Mouse (Mus musculus) hematopoietic multipotent progenitor cell, adult 10-12 weeks (in vitro differentiated cells): ENCODE measurements around the gene Idh3a. TPM values are rescaled to one million over a fixed set of nuclear protein-coding genes. Genes with fewer than 3 reads are reported as not detected.

Experiments used
- polyA plus RNA-seq: library from polyadenylated mRNA; stranded (reverse); fragments of >175 nt; gene quantifications from 2 replicates; pipeline ENCODE4 v1.2.3, GENCODE M21; 2012; ENCODE audit warnings: low replicate concordance

The Idh3a gene
- polyA plus RNA-seq: 2.9 and 10.3 TPM in 2 replicates

GRCm38 (mm10) chr9:54586199-54587061 lies at the start of gene Idh3a:
Idh3a (plus strand) TSS chr9:54586334.

GRCm38 (mm10) chr9:54538684-54539083 lies 47.5 kb upstream of the Idh3a start, which contains the start of gene Sh2d7:
Sh2d7 (plus strand) TSS chr9:54538984.

DNA sequence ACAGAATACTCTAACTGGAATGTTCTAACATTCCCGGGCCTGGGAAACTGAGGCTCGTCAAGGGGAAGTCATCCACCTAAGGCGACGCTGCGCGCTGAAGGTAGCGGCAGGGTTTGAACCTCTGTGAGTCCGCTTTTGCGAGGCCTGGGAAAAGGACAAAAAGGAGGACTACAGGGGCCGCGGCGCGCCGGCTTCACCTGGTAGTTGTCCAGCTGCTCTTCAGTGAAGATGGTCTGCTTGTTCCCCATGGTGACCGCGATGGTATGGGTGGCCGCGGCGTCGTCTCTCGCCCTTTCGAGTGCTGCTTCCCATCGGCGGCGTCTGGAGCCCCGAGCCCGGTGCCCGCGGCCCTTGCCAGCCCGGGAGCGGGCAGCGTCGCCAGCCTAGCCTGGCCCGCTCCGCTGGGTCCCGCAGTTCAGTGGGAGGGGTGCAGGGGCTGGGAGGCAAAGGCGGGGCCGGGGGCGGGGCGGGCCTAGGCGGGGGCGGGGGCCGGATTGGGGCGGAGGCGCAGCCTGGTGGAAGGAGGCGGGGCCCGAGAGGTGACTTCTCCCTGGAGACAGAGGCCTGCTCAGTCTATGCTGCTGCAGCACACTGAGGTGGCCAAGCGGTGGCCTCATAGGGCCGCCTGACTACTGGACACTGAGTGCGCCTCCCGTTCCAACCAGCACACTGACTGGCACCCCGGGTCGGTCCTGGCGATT lies 26.2 kb upstream of the Idh3a start, which contains the start of gene Cib2:
Cib2 (minus strand) TSS at position 448 of the 701 bp plus-strand sequence.

Other genes starting within 250 kb of the Idh3a start
- 1.4 and 2.7 TPM in 2 replicates for gene Dmxl2, start 84.7 kb upstream of the Idh3a start, polyA plus RNA-seq
- not detected in 2 replicates for gene Sh2d7, start 47.4 kb upstream of the Idh3a start, polyA plus RNA-seq
- gene Cib2, start 26.1 kb upstream of the Idh3a start, polyA plus RNA-seq: 5.4 and 7.6 TPM in 2 replicates
- 1.8 and 4.1 TPM in 2 replicates for gene Acsbg1, start 75.5 kb downstream of the Idh3a start, polyA plus RNA-seq
- 6.0 and 7.8 TPM in 2 replicates for gene Dnaja4, start 112.5 kb downstream of the Idh3a start, polyA plus RNA-seq
- 2.8 and 16.0 TPM in 2 replicates for gene Wdr61, start 148.2 kb downstream of the Idh3a start, polyA plus RNA-seq
- not detected in 2 replicates for gene Crabp1, start 178.4 kb downstream of the Idh3a start, polyA plus RNA-seq